Mouse (Mus musculus): ENCODE results near the gene Cpne4.

Gene Cpne4

GRCm38 (mm10) chr9:105048351-105048750 is 501.3 kb downstream of the Cpne4 start:
- peak; percentile 52 to 81 for DNase-seq (ENCODE audit: low spot score in 2 of 2)

GRCm38 (mm10) chr9:105049636-105050035 is 502.6 kb downstream of the Cpne4 start:
- DNase-seq (ENCODE audit: low spot score in 2 of 2), result no peak

GRCm38 (mm10) chr9:105050257-105050656 is 503.2 kb downstream of the Cpne4 start:
- DNase-seq (ENCODE audit: low spot score in 2 of 2), result no peak

GRCm38 (mm10) chr9:105053147-105053557 is 506.1 kb downstream of the Cpne4 start, which contains the start of gene Mrpl3:
Mrpl3 (plus strand) TSS chr9:105053239.
- peak; percentile 85 to 87 for DNase-seq (ENCODE audit: low spot score in 2 of 2)

DNA sequence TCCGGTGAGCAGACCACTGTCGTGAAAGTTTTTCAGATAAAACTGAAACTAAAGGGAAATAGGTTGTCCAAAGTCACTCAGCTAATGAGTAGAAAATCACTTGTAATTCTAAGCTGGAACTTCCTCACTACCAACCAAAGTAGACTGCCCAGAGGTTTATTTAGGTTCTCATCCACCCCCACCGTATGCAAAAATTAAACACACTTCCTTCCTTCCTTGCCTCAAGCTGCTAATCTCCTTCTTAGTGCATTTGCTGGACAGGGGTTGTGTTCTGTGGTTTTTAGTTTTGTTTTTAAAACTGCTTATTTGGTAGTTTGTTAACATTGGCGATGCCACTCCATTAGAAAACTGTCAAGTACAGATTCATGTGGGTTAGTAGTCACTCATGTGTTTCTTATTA is 506.7 kb downstream of the Cpne4 start:
- DNase-seq (ENCODE audit: low spot score in 2 of 2), result no peak

GRCm38 (mm10) chr9:105069106-105069505 is 522.0 kb downstream of the Cpne4 start:
- DNase-seq (ENCODE audit: low spot score in 2 of 2), result no peak

- no peak for DNase-seq (ENCODE audit: low spot score in 2 of 2)
Observed at GRCm38 (mm10) chr9:105072991-105073748, 526.1 kb downstream of the Cpne4 start.

DNA sequence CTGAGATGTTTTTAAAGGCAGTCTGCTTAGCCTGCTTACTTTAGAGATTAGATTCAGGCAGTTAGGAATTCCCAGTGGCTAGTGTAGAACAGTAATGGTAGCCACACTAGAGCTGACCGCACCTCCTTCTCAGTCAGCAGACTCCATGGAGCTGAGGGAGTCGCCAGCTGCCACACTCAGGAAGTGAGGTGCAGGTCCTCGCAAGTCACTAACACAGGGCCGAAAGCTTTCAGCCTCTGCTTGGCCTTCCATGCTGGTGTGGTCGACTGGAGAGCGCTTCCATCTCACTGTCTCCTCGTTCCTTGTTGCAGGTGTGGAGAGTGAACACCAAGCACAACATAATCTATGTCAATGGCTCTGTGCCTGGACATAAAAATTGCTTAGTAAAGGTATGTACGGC is 527.8 kb downstream of the Cpne4 start:
- no peak for DNase-seq (ENCODE audit: low spot score in 2 of 2)

DNA sequence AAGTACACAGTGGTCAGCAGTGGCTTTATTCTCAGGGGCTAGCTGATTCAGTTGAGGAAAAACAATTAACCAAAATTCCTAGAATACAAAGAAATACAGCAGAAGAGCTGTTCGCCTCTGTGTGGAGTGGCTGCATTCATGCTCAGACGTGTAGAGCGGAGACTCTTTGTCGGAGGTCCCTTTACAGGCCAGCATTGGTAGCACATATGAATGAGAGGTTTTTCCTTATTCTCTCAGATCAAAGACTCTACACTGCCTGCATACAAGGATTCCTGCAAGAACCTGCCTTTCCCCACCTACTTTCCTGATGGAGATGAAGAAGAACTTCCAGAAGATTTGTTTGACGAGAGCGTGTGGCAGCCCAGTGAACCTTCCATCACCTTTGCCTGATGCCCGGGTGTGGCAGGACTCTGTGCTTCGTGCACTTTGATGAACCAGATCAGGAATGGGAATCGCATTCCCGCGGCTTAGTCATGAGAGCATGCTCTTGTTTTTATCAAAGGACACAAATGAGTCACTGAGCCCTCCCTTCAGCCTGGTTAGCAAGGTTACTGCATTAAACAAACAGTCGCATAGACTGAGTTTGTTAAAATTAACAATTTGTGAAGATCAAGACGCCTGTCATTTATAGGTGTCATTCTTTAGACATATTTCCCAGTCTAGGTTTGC is 529.8 kb downstream of the Cpne4 start:
- DNase-seq (ENCODE audit: low spot score in 2 of 2), result no peak

DNA sequence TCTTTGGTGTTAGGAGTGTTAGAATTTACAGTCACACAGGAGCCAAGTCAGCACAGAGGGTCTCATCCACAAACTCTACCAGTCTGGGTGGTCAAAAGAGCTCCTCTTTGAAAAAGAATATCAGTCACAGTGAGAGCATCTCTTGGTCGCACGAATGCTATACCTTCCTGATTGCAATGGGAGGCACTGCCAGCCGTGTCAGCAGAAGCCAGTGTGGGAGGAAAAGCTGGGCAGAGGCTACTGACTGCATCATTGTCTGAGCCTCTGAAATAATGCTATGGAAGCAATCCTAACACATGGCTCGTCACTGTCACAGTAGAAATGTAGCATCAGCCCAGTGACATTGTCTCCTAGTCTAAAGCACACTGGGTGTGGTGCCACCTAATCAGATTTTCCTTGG is 531.4 kb downstream of the Cpne4 start:
- DNase-seq (ENCODE audit: low spot score in 2 of 2), result no peak

GRCm38 (mm10) chr9:105080246-105080645 is 533.2 kb downstream of the Cpne4 start:
- no peak for DNase-seq (ENCODE audit: low spot score in 2 of 2)
